Mouse (Mus musculus): ENCODE measurements around the gene Rsph3a.

- TF ChIP-seq CTCF (IDR thresholded peaks at IDR 0.05; ENCODE audit: borderline replicate concordance, extremely low read depth, insufficient read depth, insufficient read length) (no peak), POLR2A (IDR thresholded peaks at IDR 0.05; ENCODE audit: borderline replicate concordance, extremely low read depth, insufficient read depth, insufficient read length, poor library complexity, severe bottlenecking) (no peak)
Measured at GRCm38 (mm10) chr17:7902362-7902761, 43.1 kb upstream of the Rsph3a start.

Data from brain, embryonic 14.5 days (tissue).